Mouse (Mus musculus): ENCODE data around the gene Tcf7l2.

DNA sequence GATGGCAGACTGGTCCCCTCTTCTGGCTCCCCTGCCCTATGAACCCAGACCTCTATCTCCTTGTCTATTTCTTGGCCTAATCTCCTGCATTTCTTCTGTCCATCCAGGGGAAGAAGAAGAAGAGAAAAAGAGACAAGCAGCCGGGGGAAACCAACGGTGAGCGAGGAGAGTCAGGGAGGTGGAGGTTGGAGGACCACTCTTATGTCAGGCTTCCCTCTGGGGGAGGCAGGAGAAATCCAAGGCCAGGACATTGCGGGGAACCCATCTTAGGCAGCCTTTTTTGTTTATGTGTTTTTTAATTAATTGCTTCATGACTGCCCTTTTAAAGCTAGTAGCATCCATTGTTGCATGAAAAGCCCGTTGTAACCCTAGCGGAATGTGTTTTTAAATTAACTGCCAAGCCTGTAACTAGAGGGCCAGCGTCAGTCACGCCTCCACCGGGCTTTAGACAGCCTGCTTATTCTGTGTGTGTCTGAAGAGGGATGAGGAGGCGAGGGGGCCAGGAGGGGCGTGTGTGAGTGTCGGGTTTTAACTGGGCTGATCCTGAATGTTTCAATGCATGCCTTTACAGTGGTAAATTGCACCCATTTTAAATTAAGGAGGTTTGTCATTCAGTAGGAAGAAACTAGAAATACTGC, 182.3 kb downstream of the Tcf7l2 start:
- TF ChIP-seq CTCF (IDR thresholded peaks at IDR 0.05; ENCODE audit: control insufficient read depth, insufficient read depth, low read length) = no peak
- TF ChIP-seq POLR2A (IDR thresholded peaks at IDR 0.05; ENCODE audit: borderline replicate concordance, control insufficient read depth, low read depth, low read length) = no peak

All from bone marrow, adult 2 months (tissue).